Mouse (Mus musculus) cortical plate, adult 2 months (tissue): ENCODE results near the gene Cenpp.

Experiments
- CTCF ChIP-seq: fragments of 200-500 bp; IDR thresholded peaks from 2 replicates; pipeline ENCODE4 v1.5.1; 2011; ENCODE audit warnings: mild to moderate bottlenecking, control low read depth, low read length; ENCODE audit not compliant: insufficient read depth; ENCODE audit errors: extremely low read depth
- POLR2A ChIP-seq: fragments of 200-500 bp; IDR thresholded peaks from 2 replicates; pipeline ENCODE4 v1.6.1; 2011; ENCODE audit warnings: mild to moderate bottlenecking, low read length, control low read depth; ENCODE audit not compliant: insufficient read depth; ENCODE audit errors: extremely low read depth

- TF ChIP-seq POLR2A (no peak), CTCF (no peak)
These were observed 186.1 kb downstream of the Cenpp start for GRCm38 (mm10) chr13:49466393-49467075.
